In the genomic region with DNA sequence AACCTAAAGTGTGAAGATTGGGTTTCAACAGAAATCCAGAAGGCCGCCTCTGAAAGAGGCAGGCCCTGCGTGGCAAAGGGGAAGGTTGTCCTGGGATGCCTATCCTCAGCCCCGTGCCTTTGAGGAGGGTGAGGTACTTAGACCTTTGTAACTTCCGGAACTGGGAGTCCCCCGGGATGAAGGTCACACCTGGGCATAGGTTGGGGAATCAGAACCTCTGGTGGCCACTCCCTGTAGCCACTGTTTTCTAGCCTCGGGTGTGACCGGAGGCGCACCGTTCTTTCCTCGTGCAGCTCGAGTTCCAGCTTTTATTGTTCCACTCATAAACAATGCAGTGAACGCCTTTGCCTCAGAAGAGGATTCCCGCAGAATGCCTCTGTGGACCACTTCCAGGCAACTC, we compare ENCODE assay signal across 32 mouse cellular contexts. TPM values are rescaled to one million over a fixed set of nuclear protein-coding genes. Genes with fewer than 3 reads are reported as not detected.
A peak's percentile ranks its signal among the peaks of the same experiment; 100 is the strongest.
DNase-seq lines count a peak whose midpoint lies in the region; ATAC-seq and TF ChIP-seq lines count a peak whose summit lies in the region.
"Had no signal": no experiment of that assay in that cellular context is flagged by ENCODE, and none has a peak within 500 bp of the region (broad histone marks: within the 10 kb centered on the region; RNA-seq: fewer than 3 reads in every experiment).

No protein-coding gene starts in this region.

- H3K27ac ChIP-seq in kidney, adult 2 months (ENCODE audit: insufficient read depth, low read depth, low read length), result peak overlapping the region; percentile 11; the same call in 1 of the 2 replicates
- no peak overlapping the region for H3K27ac ChIP-seq in kidney, embryonic 14.5 days (ENCODE audit: low read depth, low read length)
- H3K27ac ChIP-seq in stomach, postnatal 0 days (replicated peaks), result no peak overlapping the region
- H3K27ac ChIP-seq: heart, embryonic 15.5 days; hindbrain, embryonic 13.5 days; limb, embryonic 10.5 days; liver, embryonic 15.5 days; lung, embryonic 15.5 days; midbrain, embryonic 15.5 days; neural tube, embryonic 12.5 days had no signal

- no peak overlapping the region for H3K9ac ChIP-seq in kidney, embryonic 14.5 days (ENCODE audit: low read depth, low read length)
- no peak overlapping the region for H3K9ac ChIP-seq in stomach, postnatal 0 days (ENCODE audit: low read length)
- H3K9ac ChIP-seq: heart, embryonic 15.5 days; hindbrain, embryonic 13.5 days; liver, embryonic 15.5 days; lung, embryonic 15.5 days; midbrain, embryonic 15.5 days; neural tube, embryonic 12.5 days had no signal

- no peak for TF ChIP-seq POLR2A in kidney, adult 2 months (IDR thresholded peaks at IDR 0.05; ENCODE audit: low read depth, low read length)

- peak; percentile 79 for DNase-seq in kidney, adult 2 months
- DNase-seq in R1 (ENCODE audit: low read depth, low spot score), result peak; percentile 81
- DNase-seq in kidney, postnatal 14 days, result peak; percentile 21
- DNase-seq in stomach, postnatal 0 days (ENCODE audit: low spot score), result peak; percentile 44
- DNase-seq in urinary bladder, postnatal 10 days (ENCODE audit: low spot score), result no peak
- DNase-seq in left cerebral cortex, adult 11 months (ENCODE audit: low spot score), result no peak
- no peak for DNase-seq in Muller cell, postnatal 12 days (ENCODE audit: inconsistent ontology term)
- DNase-seq: adrenal gland, adult 8-10 months; B cell, adult 2 months; cerebellum, adult 18-20 months; cerebellum, postnatal 36 days; embryo, embryonic 11 days; gastrocnemius, postnatal 25 days; heart, postnatal 36 days; liver; lung, postnatal 36 days; retina, postnatal 1 day; right cerebral cortex, postnatal 25 days; thymus, adult 2 months; thymus, postnatal 4 days had no signal

- WGBS in kidney, adult 2 months, result 40% methylated on average over 13 of the region's 13 CpGs
- WGBS in kidney, embryonic 14.5 days, result 36% methylated on average over 13 of the region's 13 CpGs
- WGBS in stomach, postnatal 0 days, result 63% methylated on average over 13 of the region's 13 CpGs

- no peaks in the 10 kb centered on the region for H3K36me3 ChIP-seq in kidney, adult 2 months (ENCODE audit: control insufficient read depth, insufficient read depth, low read length)
- H3K36me3 ChIP-seq in kidney, embryonic 14.5 days (ENCODE audit: control insufficient read depth, insufficient read depth, low read length), result no peaks in the 10 kb centered on the region
- H3K36me3 ChIP-seq in stomach, postnatal 0 days (ENCODE audit: control insufficient read depth, insufficient read depth, low read length), result no peaks in the 10 kb centered on the region
- H3K36me3 ChIP-seq: heart, embryonic 15.5 days; hindbrain, embryonic 13.5 days; limb, embryonic 10.5 days; liver, embryonic 15.5 days; lung, embryonic 15.5 days; midbrain, embryonic 15.5 days; neural tube, embryonic 12.5 days had no signal

- H3K9me3 ChIP-seq in kidney, embryonic 14.5 days (ENCODE audit: control insufficient read depth, low read length), result no peaks in the 10 kb centered on the region
- no peaks in the 10 kb centered on the region for H3K9me3 ChIP-seq in stomach, postnatal 0 days (ENCODE audit: control insufficient read depth, low read length)
- H3K9me3 ChIP-seq: heart, embryonic 15.5 days; hindbrain, embryonic 13.5 days; limb, embryonic 10.5 days; liver, embryonic 15.5 days; lung, embryonic 15.5 days; megakaryocyte, embryonic 14.5 days; midbrain, embryonic 15.5 days; neural tube, embryonic 12.5 days had no signal

- H3K4me1 ChIP-seq in kidney, adult 2 months (ENCODE audit: control insufficient read depth, insufficient read depth, low read length), result peaks cover 9% of the 10 kb centered on the region; the same call in 1 of the 2 replicates
- H3K4me1 ChIP-seq in kidney, embryonic 14.5 days (ENCODE audit: control insufficient read depth, insufficient read depth, low read length), result peaks cover 11% of the 10 kb centered on the region
- H3K4me1 ChIP-seq in stomach, postnatal 0 days (replicated peaks; ENCODE audit: control insufficient read depth, insufficient read depth), result 0 out of 2 replicates have a peak, but pooled peaks cover 3% of the 10 kb centered on the region

- ATAC-seq in kidney, embryonic 14.5 days (ENCODE audit: low FRiP score, low TSS enrichment), result no peak; the same call in 1 of the 2 replicates
- peak; percentile 73; the same call in 1 of the 2 replicates for ATAC-seq in stomach, postnatal 0 days (ENCODE audit: low FRiP score, low TSS enrichment)
- ATAC-seq: activated CD4-positive, CD25-positive, alpha-beta regulatory T cell, adult 4 months; forebrain, embryonic 16.5 days; midbrain, embryonic 15.5 days had no signal

- no peak for TF ChIP-seq CTCF in kidney, adult 2 months (conservative IDR thresholded peaks at IDR 0.05; ENCODE audit: insufficient read depth, insufficient read length, low read depth, low read length)
- TF ChIP-seq CTCF in stomach, postnatal 0 days (IDR thresholded peaks at IDR 0.05; ENCODE audit: low read depth), result no peak

- no peaks in the 10 kb centered on the region for H3K27me3 ChIP-seq in kidney, adult 2 months (replicated peaks; ENCODE audit: control insufficient read depth, insufficient read depth, low read length)
- H3K27me3 ChIP-seq in kidney, embryonic 14.5 days (ENCODE audit: control insufficient read depth, insufficient read depth, low read length), result no peaks in the 10 kb centered on the region
- no peaks in the 10 kb centered on the region for H3K27me3 ChIP-seq in stomach, postnatal 0 days (ENCODE audit: control insufficient read depth, insufficient read depth, low read length)
- H3K27me3 ChIP-seq: CH12.LX; heart, embryonic 15.5 days; liver, embryonic 15.5 days; lung, embryonic 15.5 days; megakaryocyte, embryonic 14.5 days; midbrain, embryonic 15.5 days; neural tube, embryonic 12.5 days had no signal

- H3K4me2 ChIP-seq in kidney, embryonic 14.5 days (replicated peaks; ENCODE audit: low read depth, low read length), result no peak overlapping the region
- H3K4me2 ChIP-seq in stomach, postnatal 0 days (replicated peaks; ENCODE audit: low read depth), result no peak overlapping the region
- H3K4me2 ChIP-seq: heart, embryonic 15.5 days; hindbrain, embryonic 13.5 days; liver, embryonic 15.5 days; lung, embryonic 15.5 days; midbrain, embryonic 15.5 days; neural tube, embryonic 12.5 days had no signal

- H3K4me3 ChIP-seq in kidney, adult 2 months (ENCODE audit: insufficient read depth, low read depth, low read length), result no peak overlapping the region
- H3K4me3 ChIP-seq in kidney, embryonic 14.5 days (ENCODE audit: low read length), result no peak overlapping the region
- H3K4me3 ChIP-seq in stomach, postnatal 0 days (ENCODE audit: low read depth, low read length), result no peak overlapping the region
- H3K4me3 ChIP-seq: heart, embryonic 15.5 days; hindbrain, embryonic 13.5 days; limb, embryonic 10.5 days; liver, embryonic 15.5 days; lung, embryonic 15.5 days; megakaryocyte, embryonic 14.5 days; midbrain, embryonic 15.5 days; neural tube, embryonic 12.5 days had no signal

- TF ChIP-seq EP300 in stomach, postnatal 0 days (optimal IDR thresholded peaks at IDR 0.05), result no peak

RNA-seq across cellular contexts. Expression of a gene that starts 7.6 kb away (rescaled TPM):
- 8.4 and 9.2 TPM in 2 replicates for polyA plus RNA-seq in kidney, adult 2 months (2012; rRNA removed)
- 3.4 and 6.9 TPM in 2 replicates for polyA plus RNA-seq in kidney, embryonic 14.5 days (2014; fragmentation: Nextera tagmentation; extraction: Ambion mirVana)
- polyA plus RNA-seq in stomach, postnatal 0 days (2015; fragmentation: Nextera tagmentation; extraction: Ambion mirVana), result 5.7 and 6.4 TPM in 2 replicates

Comparison
In these comparisons a context has a peak if more than half of its experiments do, and no peak if none do; other contexts are left out.
1. DNase-seq: peak in kidney, adult 2 months (single experiment), R1 (single experiment), kidney, postnatal 14 days (single experiment) and stomach, postnatal 0 days (single experiment); none in urinary bladder, postnatal 10 days (single experiment), left cerebral cortex, adult 11 months (single experiment) and Muller cell, postnatal 12 days (single experiment).